Mouse (Mus musculus) right cerebral cortex, postnatal 36 days (tissue): Measurements from ENCODE around the gene Tox2.
A peak's percentile ranks its signal among the peaks of the same experiment; 100 is the strongest.

Source experiments
- DNase-seq, 2 experiments: peaks; one replicate each; pipeline ENCODE4 v3.0.0; 2022; ENCODE audit warnings: low spot score in 2 of 2, mixed read lengths in 1 of 2

Gene Tox2

GRCm38 (mm10) chr2:163318777-163319176 lies 115.9 kb downstream of the Tox2 start:
- DNase-seq = no peak

- DNase-seq = no peak
Observed at GRCm38 (mm10) chr2:163323163-163323562, 120.2 kb downstream of the Tox2 start.

GRCm38 (mm10) chr2:163330742-163331141 lies 127.8 kb downstream of the Tox2 start:
- DNase-seq = no peak

GRCm38 (mm10) chr2:163331423-163331822 lies 128.5 kb downstream of the Tox2 start:
- no peak for DNase-seq

GRCm38 (mm10) chr2:163332368-163333055 lies 129.6 kb downstream of the Tox2 start:
- DNase-seq = peak; percentile 41 to 59

GRCm38 (mm10) chr2:163340263-163340662 lies 137.3 kb downstream of the Tox2 start:
- DNase-seq = peak; percentile 21 to 22

GRCm38 (mm10) chr2:163343671-163344070 lies 140.7 kb downstream of the Tox2 start:
- no peak for DNase-seq

- DNase-seq = no peak
Observed at GRCm38 (mm10) chr2:163344976-163345660, 142.2 kb downstream of the Tox2 start.

- no peak for DNase-seq
Observed at GRCm38 (mm10) chr2:163346497-163346896, 143.6 kb downstream of the Tox2 start.

- DNase-seq = no peak
Observed at GRCm38 (mm10) chr2:163347517-163348184, 144.7 kb downstream of the Tox2 start.

GRCm38 (mm10) chr2:163348677-163349076 lies 145.8 kb downstream of the Tox2 start:
- no peak for DNase-seq

- DNase-seq = peak in 1 of 2 experiments; percentile 11
Observed at GRCm38 (mm10) chr2:163349411-163349810, 146.5 kb downstream of the Tox2 start.

- DNase-seq = no peak
Observed at GRCm38 (mm10) chr2:163350443-163350842, 147.5 kb downstream of the Tox2 start.

- DNase-seq = no peak
Observed at GRCm38 (mm10) chr2:163353731-163354130, 150.8 kb downstream of the Tox2 start.

GRCm38 (mm10) chr2:163355666-163356065 lies 152.7 kb downstream of the Tox2 start:
- DNase-seq = no peak

- no peak for DNase-seq
Observed at GRCm38 (mm10) chr2:163356113-163356840, 153.4 kb downstream of the Tox2 start.

- no peak for DNase-seq
Observed at GRCm38 (mm10) chr2:163358662-163359061, 155.7 kb downstream of the Tox2 start.

GRCm38 (mm10) chr2:163359253-163359652 lies 156.3 kb downstream of the Tox2 start:
- DNase-seq = no peak

GRCm38 (mm10) chr2:163360858-163361623 lies 158.1 kb downstream of the Tox2 start:
- DNase-seq = no peak

- no peak for DNase-seq
Observed at GRCm38 (mm10) chr2:163362940-163363921, 160.3 kb downstream of the Tox2 start.
